Comparison of ENCODE assay signal across 8 mouse cellular contexts in the genomic region with DNA sequence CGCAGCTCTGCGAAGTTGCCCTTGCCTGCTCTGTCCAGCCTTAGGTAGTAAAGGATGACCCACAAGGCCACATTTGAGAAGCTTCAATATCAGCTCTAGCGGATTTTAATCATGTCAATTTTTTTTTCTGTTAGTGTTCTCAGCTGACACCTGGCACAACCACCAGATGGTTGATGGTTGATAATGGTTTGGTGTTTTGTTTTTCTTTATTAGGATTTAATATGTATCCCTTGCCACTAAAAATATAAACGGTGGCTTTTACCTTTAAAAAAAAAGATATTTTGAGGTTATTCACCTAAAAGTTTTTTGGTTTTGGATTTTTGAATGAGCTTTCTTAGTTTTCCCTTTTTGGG. TPM values are rescaled to one million over a fixed set of nuclear protein-coding genes. Genes with fewer than 3 reads are reported as not detected.
DNase-seq lines count a peak whose midpoint lies in the region; ATAC-seq and TF ChIP-seq lines count a peak whose summit lies in the region.

No protein-coding gene starts in this region.

- TF ChIP-seq POLR2A in liver, adult 2 months (IDR thresholded peaks at IDR 0.05; ENCODE audit: extremely low read depth, insufficient read depth, low read length) = no peak

- peak overlapping the region; percentile 93 for H3K4me3 ChIP-seq in liver, adult 2 months (ENCODE audit: insufficient read depth, low read depth, low read length)
- H3K4me3 ChIP-seq in embryonic facial prominence, embryonic 13.5 days = peak overlapping the region; percentile 91
- peak overlapping the region; percentile 95 for H3K4me3 ChIP-seq in intestine, embryonic 16.5 days (ENCODE audit: low read length)
- peak overlapping the region; percentile 93 for H3K4me3 ChIP-seq in neural tube, embryonic 12.5 days

- peak overlapping the region; percentile 62 for H3K4me2 ChIP-seq in embryonic facial prominence, embryonic 13.5 days
- peak overlapping the region; percentile 56 for H3K4me2 ChIP-seq in intestine, embryonic 16.5 days (ENCODE audit: low read depth, low read length)
- H3K4me2 ChIP-seq in neural tube, embryonic 12.5 days (replicated peaks) = peak overlapping the region; percentile 67

- peaks cover 7% of the 10 kb centered on the region for H3K36me3 ChIP-seq in liver, adult 2 months (ENCODE audit: control insufficient read depth, insufficient read depth, low read length)
- H3K36me3 ChIP-seq in embryonic facial prominence, embryonic 13.5 days = peaks cover 11% of the 10 kb centered on the region
- peaks cover 8% of the 10 kb centered on the region; the same call in 1 of the 2 replicates for H3K36me3 ChIP-seq in intestine, embryonic 16.5 days (ENCODE audit: control insufficient read depth, insufficient read depth, low read length)
- H3K36me3 ChIP-seq in neural tube, embryonic 12.5 days = peaks cover 10% of the 10 kb centered on the region

- H3K27me3 ChIP-seq in liver, adult 2 months (ENCODE audit: control insufficient read depth, insufficient read depth, low read length) = no peaks in the 10 kb centered on the region
- H3K27me3 ChIP-seq in embryonic facial prominence, embryonic 13.5 days = no peaks in the 10 kb centered on the region
- H3K27me3 ChIP-seq in intestine, embryonic 16.5 days (replicated peaks; ENCODE audit: control insufficient read depth, insufficient read depth, low read length) = no peaks in the 10 kb centered on the region
- H3K27me3 ChIP-seq in neural tube, embryonic 12.5 days (replicated peaks) = no peaks in the 10 kb centered on the region

- WGBS in liver, adult 2 months = 2% methylated on average over 4 of the region's 4 CpGs
- WGBS in embryonic facial prominence, embryonic 13.5 days = 4% methylated on average over 4 of the region's 4 CpGs
- WGBS in intestine, embryonic 16.5 days = 3% methylated on average over 4 of the region's 4 CpGs
- WGBS in neural tube, embryonic 12.5 days = 11% methylated on average over 4 of the region's 4 CpGs

- H3K9me3 ChIP-seq in embryonic facial prominence, embryonic 13.5 days = peaks cover 3% of the 10 kb centered on the region
- H3K9me3 ChIP-seq in intestine, embryonic 16.5 days (ENCODE audit: control insufficient read depth, low read length) = peaks cover 2% of the 10 kb centered on the region; the same call in 1 of the 2 replicates
- peaks cover 3% of the 10 kb centered on the region; the same call in 1 of the 2 replicates for H3K9me3 ChIP-seq in neural tube, embryonic 12.5 days

- H3K9ac ChIP-seq in liver, adult 2 months (ENCODE audit: low read depth, low read length) = peak overlapping the region; percentile 71
- peak overlapping the region; percentile 94 for H3K9ac ChIP-seq in embryonic facial prominence, embryonic 13.5 days
- peak overlapping the region; percentile 95 for H3K9ac ChIP-seq in intestine, embryonic 16.5 days (ENCODE audit: low read depth, low read length)
- peak overlapping the region; percentile 99 for H3K9ac ChIP-seq in neural tube, embryonic 12.5 days

- TF ChIP-seq CTCF in liver, adult 2 months (IDR thresholded peaks at IDR 0.05; ENCODE audit: low read depth, low read length) = no peak

- peaks cover 11% of the 10 kb centered on the region; the same call in 1 of the 2 replicates for H3K79me2 ChIP-seq in liver, adult 2 months (ENCODE audit: control insufficient read depth, insufficient read depth, low read length)

- H3K27ac ChIP-seq in liver, adult 2 months (replicated peaks; ENCODE audit: insufficient read depth, low read depth, low read length) = peak overlapping the region; percentile 62
- peak overlapping the region; percentile 96 for H3K27ac ChIP-seq in embryonic facial prominence, embryonic 13.5 days
- H3K27ac ChIP-seq in intestine, embryonic 16.5 days (ENCODE audit: low read length) = peak overlapping the region; percentile 99; the same call in 1 of the 2 replicates
- peak overlapping the region; percentile 97; the same call in 1 of the 2 replicates for H3K27ac ChIP-seq in neural tube, embryonic 12.5 days

- peaks cover 6% of the 10 kb centered on the region; the same call in 1 of the 2 replicates for H3K4me1 ChIP-seq in liver, adult 2 months (ENCODE audit: control insufficient read depth, insufficient read depth, low read length)
- peaks cover 2% of the 10 kb centered on the region; the same call in 1 of the 2 replicates for H3K4me1 ChIP-seq in embryonic facial prominence, embryonic 13.5 days
- no peaks in the 10 kb centered on the region for H3K4me1 ChIP-seq in intestine, embryonic 16.5 days (ENCODE audit: control insufficient read depth, insufficient read depth, low read length)
- H3K4me1 ChIP-seq in neural tube, embryonic 12.5 days = 0 out of 2 replicates have a peak, but pooled peaks cover 3% of the 10 kb centered on the region

- no peak for ATAC-seq in embryonic facial prominence, embryonic 13.5 days (ENCODE audit: insufficient number of reproducible peaks, insufficient read depth, low FRiP score, low TSS enrichment, low read depth)
- no peak for ATAC-seq in intestine, embryonic 16.5 days
- ATAC-seq in neural tube, embryonic 12.5 days (ENCODE audit: low FRiP score, low read depth) = no peak

- no peak for DNase-seq in liver, adult 2 months (ENCODE audit: extremely low read depth, low read depth, low spot score)
- no peak for DNase-seq in liver
- DNase-seq in cerebellum, postnatal 14 days = no peak
- DNase-seq in adrenal gland, adult 8-10 months = no peak
- no peak for DNase-seq in cerebellum, postnatal 10 days

RNA-seq across cellular contexts. Expression of a gene that starts 1.0 kb away (rescaled TPM):
- total RNA-seq in liver, adult 2 months (2014; rRNA removed) = 94.4 and 97.6 TPM in 2 replicates
- polyA plus RNA-seq in liver, adult 2 months (2012; rRNA removed) = 5.6 and 6.0 TPM in 2 replicates
- polyA plus RNA-seq in embryonic facial prominence, embryonic 13.5 days (2015; fragmentation: Nextera tagmentation; extraction: Ambion mirVana) = 26.9 and 32.7 TPM in 2 replicates
- polyA plus RNA-seq in intestine, embryonic 16.5 days (2015; fragmentation: Nextera tagmentation; extraction: Ambion mirVana) = 15.3 and 16.4 TPM in 2 replicates
- 60.4 and 69.7 TPM in 2 replicates for polyA plus RNA-seq in neural tube, embryonic 12.5 days (2016; fragmentation: Nextera tagmentation; extraction: Ambion mirVana)
- 10 to 100 TPM; 68.8 to 88.1 (median 81.3) TPM for total RNA-seq in adrenal gland, adult 8-10 months (2022)

RNA-seq across cellular contexts. Expression of a gene that starts 42.5 kb away (rescaled TPM):
- total RNA-seq in liver, adult 2 months (2014; rRNA removed) = 7.7 and 8.7 TPM in 2 replicates
- 5.2 and 7.1 TPM in 2 replicates for polyA plus RNA-seq in liver, adult 2 months (2012; rRNA removed)
- 40.3 and 41.0 TPM in 2 replicates for polyA plus RNA-seq in embryonic facial prominence, embryonic 13.5 days (2015; fragmentation: Nextera tagmentation; extraction: Ambion mirVana)
- 15.2 and 15.5 TPM in 2 replicates for polyA plus RNA-seq in intestine, embryonic 16.5 days (2015; fragmentation: Nextera tagmentation; extraction: Ambion mirVana)
- polyA plus RNA-seq in neural tube, embryonic 12.5 days (2016; fragmentation: Nextera tagmentation; extraction: Ambion mirVana) = 38.6 and 42.8 TPM in 2 replicates
- total RNA-seq in adrenal gland, adult 8-10 months (2022) = 10 to 100 TPM; 31.2 to 59.3 (median 42.6) TPM
